Mouse (Mus musculus) frontal cortex, postnatal 25 days (tissue): Measurements from ENCODE around the gene Pir.

Experiments
- DNase-seq, 2 experiments: peaks; one replicate each; pipeline ENCODE4 v3.0.0; 2022; ENCODE audit warnings: low spot score in 2 of 2

The Pir gene

DNA sequence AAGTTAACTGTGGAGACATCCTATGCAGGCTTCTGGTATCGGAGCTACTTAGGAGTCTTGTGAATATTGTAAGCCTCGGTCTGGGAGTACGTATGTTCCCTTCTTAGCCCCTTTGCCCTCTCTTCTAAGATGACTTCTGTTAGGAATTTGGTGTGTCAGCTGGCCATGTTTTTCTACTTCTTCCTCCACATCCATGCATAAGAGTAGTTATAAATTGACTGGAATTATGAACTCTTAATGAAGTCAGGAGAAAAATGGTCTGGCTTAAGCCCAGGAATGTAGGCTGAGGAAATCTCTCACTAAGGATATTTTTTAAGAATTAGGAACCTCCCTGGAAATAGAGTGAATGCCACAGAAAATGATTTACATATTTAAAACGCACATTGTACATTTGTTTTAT, 69.4 kb downstream of the Pir start:
- DNase-seq: no peak

DNA sequence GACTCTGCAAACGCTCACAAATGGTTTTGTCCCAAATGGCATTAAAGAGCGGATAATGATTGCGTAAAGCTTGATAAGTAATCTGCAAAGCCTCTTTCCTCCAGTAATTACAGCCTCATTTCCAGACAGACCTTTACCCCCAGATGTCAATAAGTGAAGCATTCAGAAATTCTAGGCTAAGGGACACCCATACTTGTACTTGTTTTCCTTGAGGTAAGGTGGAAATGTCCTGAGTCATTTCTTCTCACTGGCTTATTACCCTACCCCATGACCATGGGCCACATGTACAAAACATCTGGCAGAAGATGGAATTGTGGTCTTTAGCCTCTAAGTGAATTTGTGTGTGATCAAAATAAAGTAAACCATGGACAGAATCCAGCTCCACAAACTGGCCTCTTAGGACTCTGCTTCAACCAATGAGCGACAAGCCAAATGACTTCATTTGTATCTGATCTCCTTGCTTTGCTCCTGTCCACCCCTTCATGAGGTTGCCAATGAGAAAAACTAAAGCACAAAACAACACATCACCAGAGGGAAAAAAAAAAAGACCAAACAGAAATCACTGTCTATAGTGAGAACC, 76.3 kb downstream of the Pir start:
- DNase-seq: no peak

DNA sequence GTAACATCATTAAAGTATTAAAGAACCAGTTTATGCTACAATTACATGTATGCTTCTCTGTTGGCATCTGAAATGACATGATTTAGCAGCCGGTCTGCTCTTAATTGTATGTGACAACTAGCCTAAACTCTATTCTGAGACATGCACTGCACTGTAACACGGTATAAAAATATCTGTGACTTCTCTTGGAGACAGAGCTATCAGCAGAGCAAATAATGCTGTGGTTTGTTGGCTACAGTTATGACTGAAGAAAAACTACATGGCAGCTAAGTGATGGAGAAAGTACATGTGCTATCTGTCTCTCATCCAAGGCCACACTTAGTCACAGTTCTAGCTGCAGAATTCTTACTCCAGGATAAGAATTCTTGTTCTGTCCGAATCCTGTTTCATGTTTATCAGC, 79.8 kb downstream of the Pir start:
- DNase-seq: no peak

DNA sequence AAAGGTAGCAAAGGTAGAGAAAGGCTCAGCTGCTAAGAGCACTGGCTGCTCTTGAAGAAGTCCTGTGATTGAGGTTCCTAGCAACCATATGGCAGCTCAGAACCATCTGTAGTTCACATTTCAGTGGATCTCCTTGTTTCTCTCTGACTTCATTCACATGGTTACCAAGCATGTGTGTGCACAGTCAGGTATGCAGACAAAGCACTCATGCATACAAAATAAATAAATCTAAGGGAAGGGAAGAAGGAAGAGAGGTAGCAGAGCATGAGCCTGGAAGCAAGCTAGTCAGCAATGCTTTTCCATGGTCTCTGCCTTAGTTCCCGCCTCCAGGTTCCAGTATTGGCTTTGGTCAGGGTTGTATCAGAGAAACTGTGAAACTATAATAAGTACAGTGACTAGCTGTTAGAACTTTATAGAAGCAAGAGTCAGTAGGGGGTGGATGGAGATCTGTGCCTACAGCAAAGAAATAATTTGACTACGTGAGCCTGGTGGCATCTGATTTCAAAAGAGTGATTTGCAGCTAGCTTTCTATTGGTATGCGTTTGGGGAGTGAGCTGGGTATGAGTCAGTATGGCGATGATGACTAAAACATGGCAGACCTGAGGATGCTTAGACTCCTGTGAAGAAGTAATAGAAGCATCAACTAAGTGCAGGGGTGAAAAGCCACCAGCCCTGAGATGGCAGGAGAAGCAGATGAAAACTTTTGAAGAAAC, 96.1 kb downstream of the Pir start:
- no peak for DNase-seq

DNA sequence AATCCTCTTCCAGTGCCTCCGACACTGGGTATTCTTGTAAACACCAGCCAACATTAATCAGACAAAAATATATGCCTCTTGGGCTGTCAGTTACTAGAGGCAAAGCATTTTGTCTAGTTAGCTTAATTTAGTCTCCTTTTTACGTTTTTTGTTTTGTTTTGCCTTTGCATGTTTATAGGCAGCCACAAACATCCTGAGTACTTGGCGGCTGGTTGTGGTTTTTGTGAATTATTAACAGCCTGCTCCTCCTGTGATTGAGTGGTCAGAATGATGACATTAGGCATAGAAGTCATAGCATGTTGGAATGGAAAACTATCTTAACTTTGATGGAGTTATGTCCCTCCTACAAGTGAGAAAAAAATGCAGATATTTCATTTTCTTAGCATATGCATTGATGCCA, 101.4 kb downstream of the Pir start:
- no peak for DNase-seq

DNA sequence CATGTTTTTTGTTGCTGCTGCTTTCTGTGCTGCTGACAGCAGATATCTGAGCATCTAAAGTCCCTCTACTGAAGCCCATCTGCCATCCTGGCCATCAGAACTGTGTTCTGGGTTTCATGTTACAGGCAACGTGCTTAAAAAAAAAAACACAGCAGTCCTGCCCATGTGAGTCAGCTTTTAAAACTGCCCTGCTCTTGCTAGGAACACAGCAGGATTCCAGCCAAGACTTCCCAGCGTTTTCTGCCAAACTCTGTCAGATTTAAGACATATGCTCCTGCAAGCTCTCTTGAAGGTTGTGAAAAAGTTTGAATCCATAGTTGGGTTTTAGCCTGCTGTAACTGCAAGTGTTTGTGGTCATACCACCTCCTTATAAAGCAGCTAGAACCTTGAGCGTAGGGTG, 103.9 kb downstream of the Pir start, which contains the start of gene Vegfd:
Vegfd (plus strand) TSS at position 298 of the 400 bp plus-strand sequence.
- no peak for DNase-seq

DNA sequence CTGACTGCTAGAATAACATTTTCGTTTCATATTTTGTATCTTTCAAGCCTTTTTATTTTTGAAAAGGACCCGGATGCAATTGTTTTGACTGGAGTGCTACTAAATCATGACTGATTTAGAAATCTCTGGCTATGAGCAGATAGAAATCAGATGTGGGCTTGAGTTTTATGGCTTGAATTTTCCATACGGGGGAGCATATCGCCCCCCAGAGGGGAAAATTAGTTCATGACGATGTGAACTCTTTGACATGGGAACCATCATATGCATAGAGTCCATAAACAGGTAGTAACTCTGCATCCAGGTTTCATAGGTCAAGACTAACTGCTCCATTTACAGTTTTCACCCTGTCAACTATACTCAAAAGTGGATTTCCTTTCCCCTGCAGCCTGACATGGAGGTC, 105.4 kb downstream of the Pir start:
- no peak for DNase-seq

DNA sequence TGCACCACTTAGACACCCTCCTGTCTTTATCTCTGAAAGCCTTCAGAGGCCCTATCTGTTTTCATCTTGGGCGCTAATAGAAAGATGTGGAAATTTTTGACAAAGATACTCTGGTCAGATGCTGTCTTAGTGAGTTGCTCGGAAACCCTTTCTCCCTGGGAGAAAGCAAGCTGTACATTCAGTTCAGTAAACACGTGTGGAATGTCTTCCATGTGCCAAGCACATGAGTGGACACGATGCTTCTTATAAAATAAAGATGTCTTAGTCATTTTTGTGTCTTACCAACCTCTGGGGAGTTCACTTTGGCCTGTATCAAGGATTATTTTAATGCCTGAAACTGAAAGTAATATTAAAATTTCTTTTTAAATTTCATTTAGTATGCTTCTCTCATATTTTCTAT, 110.5 kb downstream of the Pir start:
- no peak for DNase-seq

DNA sequence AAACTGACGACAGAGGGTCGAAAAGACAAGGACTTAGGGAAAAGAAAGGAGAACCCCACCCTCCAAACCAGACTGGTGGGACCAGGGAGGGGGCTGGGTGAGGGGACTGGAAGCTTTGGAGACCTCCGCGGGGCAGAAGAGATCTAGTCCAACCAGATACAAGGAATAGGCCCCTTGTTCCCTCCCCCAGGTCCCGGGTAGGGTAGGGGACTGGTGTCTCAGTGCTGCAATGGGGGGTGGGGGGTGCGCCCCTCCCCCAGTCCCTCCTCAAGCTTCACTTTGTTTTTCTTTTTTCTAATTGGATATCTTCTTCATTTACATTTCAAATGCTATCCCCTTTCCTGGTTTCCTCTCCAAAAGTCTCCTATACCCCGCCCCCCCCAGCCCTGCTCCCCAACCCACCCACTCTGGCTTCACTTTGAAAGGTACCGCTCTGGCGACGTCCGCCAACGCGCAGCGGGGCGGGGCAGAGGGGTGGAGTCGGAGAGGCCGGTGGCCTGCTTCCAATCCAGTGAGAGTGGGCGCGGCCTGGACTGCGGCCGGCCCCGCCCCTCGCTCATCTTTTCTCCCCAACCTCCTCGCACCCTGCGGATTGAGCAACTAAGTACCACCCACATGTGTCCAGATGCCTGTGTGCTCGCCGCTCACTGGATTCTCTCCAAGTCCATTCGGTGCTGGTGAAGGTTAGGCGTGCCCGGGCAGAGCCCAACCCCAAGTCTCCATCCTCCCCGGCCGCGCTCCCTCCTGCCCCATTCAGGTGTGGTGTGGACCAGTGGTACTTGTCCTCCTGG, 112.6 kb downstream of the Pir start:
- peak; percentile 11 to 28 for DNase-seq

DNA sequence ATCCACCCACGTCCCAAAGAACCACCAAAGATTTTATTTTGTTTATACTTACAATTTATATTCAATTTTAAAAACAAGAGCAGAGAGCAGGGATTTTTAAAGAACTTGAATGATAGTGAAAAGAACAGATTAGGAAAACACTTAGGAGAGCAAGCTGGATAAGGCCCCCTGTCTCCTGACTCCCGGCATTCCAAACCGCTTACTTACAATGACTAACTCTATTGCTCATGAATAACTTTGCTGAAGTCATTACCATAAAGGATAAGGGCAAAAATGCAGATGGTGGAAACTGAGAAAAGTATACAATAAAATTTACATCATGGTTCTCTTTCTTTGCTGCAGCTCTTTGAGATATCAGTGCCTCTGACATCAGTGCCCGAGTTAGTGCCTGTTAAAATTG, 124.9 kb downstream of the Pir start:
- DNase-seq: no peak

DNA sequence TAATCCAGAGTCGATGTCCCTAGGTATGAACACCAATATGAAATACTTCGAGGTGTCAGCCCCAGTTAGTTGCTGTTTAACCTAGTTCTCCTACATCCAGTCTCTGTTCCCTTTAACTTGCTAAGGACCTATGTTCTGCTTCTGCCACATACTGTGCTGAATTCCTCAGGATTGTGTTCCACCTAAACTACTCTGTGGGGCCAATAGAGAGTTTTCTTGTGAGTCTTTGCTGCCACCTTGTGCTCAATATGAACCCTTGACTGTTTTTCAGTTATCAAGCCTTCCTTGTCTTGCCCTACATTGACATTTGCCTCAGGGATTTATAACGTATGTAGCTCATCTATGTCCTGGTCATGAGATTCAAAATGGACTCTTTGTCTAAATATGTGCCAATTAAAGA, 129.3 kb downstream of the Pir start:
- no peak for DNase-seq

DNA sequence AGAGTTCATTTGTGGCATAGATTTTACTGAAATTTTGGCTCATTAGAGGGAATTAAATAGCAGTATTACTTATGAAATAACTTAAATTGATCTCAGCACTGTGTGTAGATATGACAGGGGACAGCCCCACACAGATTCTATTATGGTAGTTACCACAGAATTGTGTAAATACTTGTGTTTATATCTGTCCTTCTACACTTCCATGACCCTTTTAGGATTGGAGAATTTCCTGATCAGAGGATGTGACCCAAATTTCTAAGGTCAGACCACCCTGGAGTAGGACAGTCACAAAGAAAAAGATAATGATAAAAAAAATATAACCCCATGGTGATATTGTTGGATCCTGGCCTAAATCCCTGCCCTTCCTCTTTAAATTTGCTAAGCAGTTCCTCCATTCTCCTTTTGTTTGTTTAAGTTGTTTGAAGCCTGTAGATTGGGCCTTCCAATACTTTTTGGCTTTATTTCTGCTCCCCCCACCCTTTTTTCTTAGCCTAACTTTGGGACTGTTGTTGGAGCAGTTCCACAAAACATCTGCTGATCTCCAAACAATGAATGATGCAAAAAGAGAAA, 136.0 kb downstream of the Pir start:
- DNase-seq: no peak

DNA sequence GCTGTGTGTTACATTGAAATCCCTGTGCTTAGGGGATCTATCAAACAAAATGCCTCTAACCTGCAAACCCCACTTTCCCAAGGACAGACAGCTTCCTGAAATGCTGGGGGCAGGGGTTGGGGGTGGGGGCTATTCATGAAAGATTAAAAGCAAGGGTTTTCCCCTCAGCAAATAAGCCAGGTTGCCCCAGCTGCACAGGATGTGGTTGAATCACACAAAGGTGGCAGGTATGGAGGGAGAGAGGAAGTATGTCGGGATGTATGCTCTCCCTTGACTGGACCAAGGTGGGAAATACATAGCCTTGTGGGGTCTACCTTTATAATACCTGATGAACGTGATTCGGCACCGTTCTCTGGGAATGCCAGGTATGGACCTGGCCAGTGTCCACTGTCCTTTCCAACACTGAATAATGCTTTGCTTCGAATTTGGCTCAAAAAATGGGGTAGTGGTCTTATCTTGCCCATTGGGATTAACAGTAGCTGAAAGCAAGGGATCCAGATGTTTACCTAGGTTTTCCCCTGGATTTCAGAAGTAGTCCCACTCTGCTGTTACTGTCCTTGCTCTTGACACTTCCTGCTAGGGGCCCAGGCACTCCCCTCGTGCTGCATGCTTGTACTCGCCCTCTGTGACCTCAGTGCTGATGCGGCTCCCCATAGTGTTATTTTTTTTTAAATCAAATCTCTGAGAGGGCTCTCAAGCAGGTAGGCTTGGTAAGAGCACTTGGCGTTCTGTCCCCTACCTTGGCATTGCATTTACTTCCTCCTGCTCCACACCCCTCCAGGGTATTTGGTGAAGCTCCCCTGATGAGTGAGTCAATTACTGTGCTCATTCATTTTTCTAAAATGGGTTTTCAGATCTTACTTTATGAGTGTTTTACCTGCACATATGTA, 137.2 kb downstream of the Pir start:
- DNase-seq: no peak

DNA sequence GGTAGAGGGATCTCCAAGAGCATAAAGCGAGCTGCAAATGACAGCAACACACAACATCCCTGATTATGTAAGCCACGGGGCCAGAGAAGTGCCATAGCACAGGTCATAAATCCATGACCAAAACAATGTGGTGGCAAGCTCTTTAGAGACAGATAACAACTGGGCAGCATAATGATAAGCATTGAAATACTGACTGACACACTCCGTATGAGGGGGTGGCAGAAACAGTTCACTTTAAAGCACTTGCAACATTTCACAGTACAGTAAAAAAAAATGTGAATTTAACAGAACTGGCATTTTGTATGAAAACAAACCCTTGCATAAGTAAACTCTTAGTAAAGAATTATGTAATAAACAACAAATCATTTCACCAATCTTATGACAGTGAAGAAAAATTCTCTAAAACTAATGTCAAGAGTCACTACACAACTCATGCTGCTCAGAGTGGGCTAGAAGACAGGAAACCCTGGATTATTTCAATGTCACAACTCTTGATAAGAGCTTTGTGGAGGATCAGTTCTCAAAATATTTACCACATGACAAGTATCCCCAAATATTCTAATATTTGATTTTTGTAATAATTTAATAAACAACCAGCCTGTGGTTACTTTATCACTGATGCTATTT, 139.2 kb downstream of the Pir start:
- DNase-seq: no peak

DNA sequence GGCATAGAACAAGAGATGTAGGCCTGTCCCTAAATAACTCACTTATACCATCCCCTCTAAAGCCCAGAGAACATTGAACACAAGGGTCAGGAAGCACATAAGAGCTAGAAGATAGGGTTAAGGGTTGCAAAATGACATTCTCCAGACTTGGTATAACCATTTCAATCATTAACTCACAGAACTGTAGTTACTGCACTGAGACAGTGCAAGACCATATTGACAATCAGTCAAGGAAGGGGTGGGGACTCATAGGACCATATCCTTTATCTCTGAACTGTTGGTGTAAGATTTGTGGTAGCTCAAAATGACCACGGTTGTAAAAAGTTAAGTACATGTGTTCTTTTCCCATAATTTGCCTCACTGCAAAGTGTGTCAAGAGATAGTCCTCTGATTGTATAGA, 141.4 kb downstream of the Pir start:
- DNase-seq: no peak

DNA sequence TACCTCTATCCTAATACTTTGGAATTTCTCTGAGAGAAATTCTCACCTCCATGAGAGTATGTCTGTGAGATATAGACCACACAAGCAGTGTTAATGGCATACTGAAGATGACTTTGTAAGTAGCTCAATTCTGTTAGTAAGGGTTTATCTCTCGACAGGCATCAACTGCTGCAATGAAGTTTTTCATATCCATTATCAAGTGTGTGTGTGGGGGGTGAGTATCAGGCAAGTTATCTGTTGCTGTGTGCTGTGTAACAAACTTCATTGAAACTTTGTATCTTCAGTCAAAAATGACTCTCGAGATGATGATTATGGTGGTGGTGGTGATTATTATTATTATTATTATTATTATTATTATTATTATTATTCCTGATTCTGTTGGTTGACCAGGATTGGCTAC, 147.6 kb downstream of the Pir start:
- no peak for DNase-seq

DNA sequence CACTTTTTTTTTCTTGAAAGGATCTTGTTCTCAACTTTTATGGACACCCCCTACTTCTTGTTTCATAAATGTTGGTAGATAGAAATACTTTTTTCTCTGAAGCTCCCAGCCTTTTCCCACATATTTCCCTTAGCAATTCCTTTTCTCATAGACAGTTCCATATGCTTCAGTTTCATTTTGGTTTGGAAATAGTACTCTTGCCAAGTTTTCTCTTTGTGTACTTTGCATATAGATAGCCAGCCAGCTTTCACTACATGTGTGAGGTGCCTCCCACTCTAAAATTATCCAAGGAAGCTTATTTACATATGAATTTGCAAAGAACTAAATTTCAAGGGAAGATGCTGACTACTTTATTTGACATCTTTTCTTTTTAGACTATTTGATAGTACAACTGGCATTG, 148.8 kb downstream of the Pir start:
- DNase-seq: no peak

DNA sequence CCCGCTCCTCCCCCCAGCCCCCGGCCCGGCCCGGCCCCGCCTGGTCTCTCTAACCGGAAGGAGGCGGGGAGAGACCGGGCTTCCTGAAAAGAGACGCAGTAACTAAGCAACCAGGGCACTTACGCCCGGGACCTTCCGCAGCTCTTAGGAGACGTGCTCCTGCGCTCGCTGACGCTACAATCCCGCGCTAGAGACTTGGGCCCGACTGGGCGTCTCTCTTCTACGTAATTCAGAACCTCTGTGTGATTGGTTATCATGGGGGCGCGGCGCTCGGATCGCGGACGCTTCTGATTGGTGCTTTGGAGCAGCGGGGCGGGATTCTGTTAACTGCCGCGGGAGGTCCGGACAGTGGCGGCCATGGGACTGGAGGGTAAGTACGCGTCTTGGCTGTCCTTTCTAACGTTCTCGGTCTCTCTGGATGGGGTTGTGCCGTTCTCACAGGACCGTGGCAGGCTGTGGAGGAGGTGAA, 150.3 kb downstream of the Pir start, which contains the start of gene Piga:
Piga (plus strand) TSS at position 317 of the 469 bp plus-strand sequence.
- peak; percentile 77 to 84 for DNase-seq

DNA sequence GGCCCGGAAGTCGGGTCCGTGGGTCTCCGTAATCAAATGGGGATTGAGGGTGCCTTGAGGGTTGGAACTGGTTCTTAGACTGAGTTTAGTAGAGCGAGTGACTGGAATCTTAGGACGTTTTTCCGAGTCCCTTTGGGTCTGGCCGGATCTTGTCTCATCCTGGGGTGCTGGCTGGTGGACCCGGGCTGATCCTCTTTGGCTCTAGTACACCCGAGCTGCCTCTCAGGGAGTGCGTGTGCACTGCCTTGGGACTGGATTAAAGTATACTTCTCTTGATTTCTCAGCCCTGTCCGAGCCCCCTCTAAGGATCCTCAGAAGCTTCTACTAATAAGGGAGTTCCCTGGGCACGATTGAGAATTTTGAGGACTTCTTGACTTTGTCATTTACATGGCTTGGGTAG, 150.8 kb downstream of the Pir start:
- no peak for DNase-seq

DNA sequence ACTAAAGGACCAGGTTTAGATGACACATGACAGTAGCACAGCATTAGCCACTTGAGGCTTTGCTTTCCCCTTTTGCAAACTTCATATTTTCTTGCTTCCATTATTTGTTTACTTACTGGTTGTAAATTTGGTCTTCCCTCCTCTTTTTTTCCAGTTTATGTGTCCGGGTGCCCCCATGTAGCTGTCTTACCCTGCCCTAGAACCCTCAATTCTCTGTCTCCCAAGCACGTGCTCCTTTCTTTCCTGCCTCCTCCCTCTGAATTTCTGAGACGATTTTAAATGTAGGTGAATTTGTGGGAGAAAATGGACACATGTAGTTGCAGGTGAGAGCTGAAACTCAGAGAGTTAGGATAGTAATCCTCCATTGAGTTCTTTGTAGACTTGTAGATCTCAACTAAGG, 151.3 kb downstream of the Pir start:
- no peak for DNase-seq
